ENCODE assay signal across 8 mouse cellular contexts in the genomic region with DNA sequence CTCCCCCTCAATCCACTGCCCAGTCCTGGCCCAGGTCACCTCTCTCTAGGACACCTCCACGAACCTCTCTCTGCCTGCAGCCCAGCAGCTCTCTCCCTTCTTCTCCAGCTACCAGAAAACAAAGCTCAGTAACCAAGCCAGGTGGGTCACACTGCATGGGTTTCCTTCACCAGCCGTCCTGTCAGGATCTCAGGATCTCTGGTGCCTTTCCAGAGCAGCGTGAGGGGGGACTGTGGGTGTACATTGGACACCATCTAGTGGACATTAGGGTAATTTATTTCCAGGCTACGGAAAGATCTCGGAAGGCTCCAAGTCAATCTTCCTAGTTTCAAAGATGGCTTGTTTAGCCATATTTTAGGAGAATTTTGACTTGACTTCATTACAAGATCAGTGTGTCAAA. TPM values are rescaled to one million over a fixed set of nuclear protein-coding genes. Genes with fewer than 3 reads are reported as not detected.
DNase-seq lines count a peak whose midpoint lies in the region; ATAC-seq lines count a peak whose summit lies in the region.

No protein-coding gene starts in this region.

- H3K27me3 ChIP-seq in heart, embryonic 10.5 days (ENCODE audit: insufficient read depth, poor library complexity, severe bottlenecking) = peaks cover 51% of the 10 kb centered on the region
- peaks cover 15% of the 10 kb centered on the region; the same call in 1 of the 2 replicates for H3K27me3 ChIP-seq in embryonic facial prominence, embryonic 14.5 days (replicated peaks; ENCODE audit: control insufficient read depth, insufficient read depth, low read length)

- ATAC-seq in embryonic facial prominence, embryonic 14.5 days (ENCODE audit: low read depth) = 0 out of 2 replicates have a peak, but pooled peaks have one; percentile 27

- H3K9ac ChIP-seq in embryonic facial prominence, embryonic 14.5 days (ENCODE audit: low read depth, low read length) = no peak overlapping the region

- no peaks in the 10 kb centered on the region for H3K9me3 ChIP-seq in heart, embryonic 10.5 days
- H3K9me3 ChIP-seq in embryonic facial prominence, embryonic 14.5 days (ENCODE audit: control insufficient read depth, low read length) = no peaks in the 10 kb centered on the region

- no peak overlapping the region for H3K4me2 ChIP-seq in embryonic facial prominence, embryonic 14.5 days (ENCODE audit: low read depth, low read length)

- H3K36me3 ChIP-seq in heart, embryonic 10.5 days = no peaks in the 10 kb centered on the region
- no peaks in the 10 kb centered on the region for H3K36me3 ChIP-seq in embryonic facial prominence, embryonic 14.5 days (ENCODE audit: control insufficient read depth, insufficient read depth, low read length)

- peaks cover 29% of the 10 kb centered on the region for H3K4me1 ChIP-seq in heart, embryonic 10.5 days
- peaks cover 17% of the 10 kb centered on the region for H3K4me1 ChIP-seq in embryonic facial prominence, embryonic 14.5 days (ENCODE audit: control insufficient read depth, insufficient read depth, low read length)

- no peak overlapping the region for H3K4me3 ChIP-seq in heart, embryonic 10.5 days
- no peak overlapping the region for H3K4me3 ChIP-seq in embryonic facial prominence, embryonic 14.5 days (ENCODE audit: low read depth, low read length)

- 11% methylated on average over 5 of the region's 5 CpGs for WGBS in heart, embryonic 10.5 days
- WGBS in embryonic facial prominence, embryonic 14.5 days = 11% methylated on average over 5 of the region's 5 CpGs

- DNase-seq in heart, adult 8-10 months (ENCODE audit: low spot score) = peak; percentile 17
- no peak for DNase-seq in heart, embryonic 10.5 days (ENCODE audit: low spot score)
- DNase-seq in adrenal gland, postnatal 25 days = peak; percentile 35
- peak; percentile 72 for DNase-seq in embryonic facial prominence, embryonic 14.5 days (ENCODE audit: low spot score)
- DNase-seq in kidney, postnatal 10 days = peak; percentile 57
- peak; percentile 33 for DNase-seq in neural tube, embryonic 10.5 days (ENCODE audit: extremely low spot score, low spot score)
- no peak for DNase-seq in spleen, postnatal 10 days (ENCODE audit: low spot score in 2 of 2)
- no peak for DNase-seq in thymus, postnatal 0 days (ENCODE audit: low spot score)

- H3K27ac ChIP-seq in heart, embryonic 10.5 days = no peak overlapping the region
- no peak overlapping the region for H3K27ac ChIP-seq in embryonic facial prominence, embryonic 14.5 days (replicated peaks; ENCODE audit: low read depth, low read length)

RNA-seq across cellular contexts. Expression of a gene that starts 18.0 kb away (rescaled TPM):
- total RNA-seq in heart, adult 8-10 months (2022) = 10 to 100 TPM; 53.7 to 65.2 (median 57.6) TPM
- 152 and 186 TPM in 2 replicates for polyA plus RNA-seq in heart, embryonic 10.5 days (2016; fragmentation: Nextera tagmentation; extraction: Ambion mirVana)
- total RNA-seq in adrenal gland, postnatal 25 days (2021) = 92.2 and 114 TPM in 2 replicates
- polyA plus RNA-seq in embryonic facial prominence, embryonic 14.5 days (2014; fragmentation: Nextera tagmentation; extraction: Ambion mirVana) = 90.5 and 103 TPM in 2 replicates
- polyA plus RNA-seq in thymus, postnatal 0 days (2015; fragmentation: Nextera tagmentation; extraction: Ambion mirVana) = 86.1 and 90.0 TPM in 2 replicates

Comparison
In these comparisons a context has a peak if more than half of its experiments do, and no peak if none do; other contexts are left out.
1. DNase-seq: peak in heart, adult 8-10 months (single experiment), adrenal gland, postnatal 25 days (single experiment), embryonic facial prominence, embryonic 14.5 days (single experiment), kidney, postnatal 10 days (single experiment) and neural tube, embryonic 10.5 days (single experiment); none in heart, embryonic 10.5 days (single experiment), spleen, postnatal 10 days (0 of 2) and thymus, postnatal 0 days (single experiment).